Mouse (Mus musculus): ENCODE measurements around the gene Cdh15. TPM values are rescaled to one million over a fixed set of nuclear protein-coding genes. Genes with fewer than 3 reads are reported as not detected.

Cdh15 gene
- polyA plus RNA-seq, 1 experiment: not detected

- WGBS: 87% methylated on average over 12 of the region's 12 CpGs
- Histone ChIP-seq H3K4me1 (ENCODE audit: control insufficient read depth, insufficient read depth, low read length) (peaks cover under 1% of the 10 kb centered on the region; the same call in 1 of the 2 replicates), H3K27ac (ENCODE audit: insufficient read depth, low read depth, low read length) (no peak overlapping the region), H3K4me3 (ENCODE audit: insufficient read depth, low read depth, low read length) (no peak overlapping the region)
- no peak for TF ChIP-seq POLR2A (IDR thresholded peaks at IDR 0.05; ENCODE audit: insufficient read depth, low read depth, low read length)
- TF ChIP-seq CTCF (IDR thresholded peaks at IDR 0.05; ENCODE audit: insufficient read depth, low read depth, low read length): no peak
Observed at GRCm38 (mm10) chr8:122893451-122893850, 45.7 kb downstream of the Cdh15 start.

GRCm38 (mm10) chr8:122896317-122896716 lies 48.6 kb downstream of the Cdh15 start:
- peaks cover 13% of the 10 kb centered on the region for H3K4me1 ChIP-seq (ENCODE audit: control insufficient read depth, insufficient read depth, low read length)

GRCm38 (mm10) chr8:122897200-122897599 lies 49.4 kb downstream of the Cdh15 start:
- no peak overlapping the region for H3K4me3 ChIP-seq (ENCODE audit: insufficient read depth, low read depth, low read length)
- H3K4me1 ChIP-seq (ENCODE audit: control insufficient read depth, insufficient read depth, low read length): peaks cover 17% of the 10 kb centered on the region
- H3K27ac ChIP-seq (ENCODE audit: insufficient read depth, low read depth, low read length): no peak overlapping the region
- 84% methylated on average over 8 of the region's 8 CpGs for WGBS
- no peak for TF ChIP-seq POLR2A (IDR thresholded peaks at IDR 0.05; ENCODE audit: insufficient read depth, low read depth, low read length)
- no peak for TF ChIP-seq CTCF (IDR thresholded peaks at IDR 0.05; ENCODE audit: insufficient read depth, low read depth, low read length)

More at GRCm38 (mm10) chr8:122896317-122896716, 48.6 kb downstream of the Cdh15 start:
- WGBS: 88% methylated on average over 11 of the region's 11 CpGs
- TF ChIP-seq CTCF (IDR thresholded peaks at IDR 0.05; ENCODE audit: insufficient read depth, low read depth, low read length) (no peak), POLR2A (IDR thresholded peaks at IDR 0.05; ENCODE audit: insufficient read depth, low read depth, low read length) (no peak)
- Histone ChIP-seq H3K4me3 (ENCODE audit: insufficient read depth, low read depth, low read length) (no peak overlapping the region), H3K27ac (ENCODE audit: insufficient read depth, low read depth, low read length) (no peak overlapping the region)

GRCm38 (mm10) chr8:122898018-122898417 lies 50.3 kb downstream of the Cdh15 start:
- H3K4me3 ChIP-seq (ENCODE audit: insufficient read depth, low read depth, low read length): no peak overlapping the region
- TF ChIP-seq CTCF (IDR thresholded peaks at IDR 0.05; ENCODE audit: insufficient read depth, low read depth, low read length) (no peak), POLR2A (IDR thresholded peaks at IDR 0.05; ENCODE audit: insufficient read depth, low read depth, low read length) (no peak)
- no peak overlapping the region for H3K27ac ChIP-seq (ENCODE audit: insufficient read depth, low read depth, low read length)
- WGBS: 87% methylated on average over 4 of the region's 4 CpGs
- H3K4me1 ChIP-seq (ENCODE audit: control insufficient read depth, insufficient read depth, low read length): peaks cover 23% of the 10 kb centered on the region

- WGBS: 85% methylated on average over 12 of the region's 12 CpGs
- H3K4me3 ChIP-seq (ENCODE audit: insufficient read depth, low read depth, low read length): no peak overlapping the region
- peaks cover 23% of the 10 kb centered on the region for H3K4me1 ChIP-seq (ENCODE audit: control insufficient read depth, insufficient read depth, low read length)
- TF ChIP-seq CTCF (IDR thresholded peaks at IDR 0.05; ENCODE audit: insufficient read depth, low read depth, low read length) (no peak), POLR2A (IDR thresholded peaks at IDR 0.05; ENCODE audit: insufficient read depth, low read depth, low read length) (no peak)
- no peak overlapping the region for H3K27ac ChIP-seq (ENCODE audit: insufficient read depth, low read depth, low read length)
Observed at GRCm38 (mm10) chr8:122898473-122898872, 50.7 kb downstream of the Cdh15 start.

- peaks cover 23% of the 10 kb centered on the region for H3K4me1 ChIP-seq (ENCODE audit: control insufficient read depth, insufficient read depth, low read length)
- TF ChIP-seq CTCF (IDR thresholded peaks at IDR 0.05; ENCODE audit: insufficient read depth, low read depth, low read length) (no peak), POLR2A (IDR thresholded peaks at IDR 0.05; ENCODE audit: insufficient read depth, low read depth, low read length) (no peak)
- H3K4me3 ChIP-seq (ENCODE audit: insufficient read depth, low read depth, low read length): no peak overlapping the region
- 60% methylated on average over 5 of the region's 5 CpGs for WGBS
- H3K27ac ChIP-seq (ENCODE audit: insufficient read depth, low read depth, low read length): no peak overlapping the region
Observed at GRCm38 (mm10) chr8:122899085-122899484, 51.3 kb downstream of the Cdh15 start.

GRCm38 (mm10) chr8:122901476-122901875 lies 53.7 kb downstream of the Cdh15 start:
- WGBS: 60% methylated on average over 7 of the region's 7 CpGs
- peaks cover 33% of the 10 kb centered on the region for H3K4me1 ChIP-seq (ENCODE audit: control insufficient read depth, insufficient read depth, low read length)
- H3K27ac ChIP-seq (ENCODE audit: insufficient read depth, low read depth, low read length): no peak overlapping the region
- no peak overlapping the region for H3K4me3 ChIP-seq (ENCODE audit: insufficient read depth, low read depth, low read length)
- TF ChIP-seq POLR2A (IDR thresholded peaks at IDR 0.05; ENCODE audit: insufficient read depth, low read depth, low read length): no peak
- no peak for TF ChIP-seq CTCF (IDR thresholded peaks at IDR 0.05; ENCODE audit: insufficient read depth, low read depth, low read length)

GRCm38 (mm10) chr8:122901892-122902515 lies 54.2 kb downstream of the Cdh15 start:
- H3K4me1 ChIP-seq (ENCODE audit: control insufficient read depth, insufficient read depth, low read length): peaks cover 34% of the 10 kb centered on the region
- WGBS: 44% methylated on average over 8 of the region's 8 CpGs
- no peak overlapping the region for H3K4me3 ChIP-seq (ENCODE audit: insufficient read depth, low read depth, low read length)
- H3K27ac ChIP-seq (ENCODE audit: insufficient read depth, low read depth, low read length): no peak overlapping the region
- TF ChIP-seq CTCF (IDR thresholded peaks at IDR 0.05; ENCODE audit: insufficient read depth, low read depth, low read length): no peak
- no peak for TF ChIP-seq POLR2A (IDR thresholded peaks at IDR 0.05; ENCODE audit: insufficient read depth, low read depth, low read length)

- 68% methylated on average over 3 of the region's 3 CpGs for WGBS
Observed at GRCm38 (mm10) chr8:122902581-122902980, 54.8 kb downstream of the Cdh15 start.

More at GRCm38 (mm10) chr8:122902581-122902980, 54.8 kb downstream of the Cdh15 start:
- no peak for TF ChIP-seq POLR2A (IDR thresholded peaks at IDR 0.05; ENCODE audit: insufficient read depth, low read depth, low read length)
- no peak for TF ChIP-seq CTCF (IDR thresholded peaks at IDR 0.05; ENCODE audit: insufficient read depth, low read depth, low read length)
- Histone ChIP-seq H3K27ac (ENCODE audit: insufficient read depth, low read depth, low read length) (0 out of 2 replicates have a peak overlapping the region, but pooled peaks have one; percentile 3), H3K4me3 (ENCODE audit: insufficient read depth, low read depth, low read length) (no peak overlapping the region), H3K4me1 (ENCODE audit: control insufficient read depth, insufficient read depth, low read length) (peaks cover 34% of the 10 kb centered on the region)

All from olfactory bulb, adult 2 months (tissue).